Mouse (Mus musculus) fat pad, adult 2 months (tissue): Measurements from ENCODE around the gene Oard1.

Experiments
- DNase-seq: peaks from one replicate; pipeline ENCODE4 v3.0.0-alpha.2; 2011; ENCODE audit warnings: low read depth, low spot score; ENCODE audit errors: extremely low read depth

The Oard1 gene

GRCm38 (mm10) chr17:48407910-48408525 lies 1.8 kb upstream of the Oard1 start:
- DNase-seq: no peak

- no peak for DNase-seq
Observed at GRCm38 (mm10) chr17:48408526-48409291, 1.1 kb upstream of the Oard1 start.

- DNase-seq: no peak
Observed at GRCm38 (mm10) chr17:48410299-48410785, 528 bp downstream of the Oard1 start.

GRCm38 (mm10) chr17:48411241-48411640 lies 1.4 kb downstream of the Oard1 start:
- DNase-seq: no peak

DNA sequence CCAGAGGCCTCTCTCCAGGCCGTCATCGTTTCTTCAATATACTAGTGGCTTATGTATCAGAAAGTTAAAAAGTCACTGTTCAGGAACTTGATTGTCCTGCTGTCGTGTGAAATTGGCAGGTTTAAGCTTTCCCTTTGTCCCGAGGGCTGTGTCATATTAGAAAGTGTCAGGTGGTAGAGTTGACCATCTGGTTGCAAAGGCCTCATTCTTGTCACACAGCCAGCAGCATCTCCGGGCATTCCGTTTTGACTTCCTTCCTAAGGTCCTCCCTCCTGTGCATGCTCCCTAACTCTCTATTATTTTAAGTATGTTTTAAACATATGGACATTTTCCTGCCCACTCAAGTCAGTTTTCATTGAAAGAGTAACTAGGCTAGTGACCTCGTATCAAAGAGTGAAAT lies 6.2 kb downstream of the Oard1 start:
- no peak for DNase-seq

DNA sequence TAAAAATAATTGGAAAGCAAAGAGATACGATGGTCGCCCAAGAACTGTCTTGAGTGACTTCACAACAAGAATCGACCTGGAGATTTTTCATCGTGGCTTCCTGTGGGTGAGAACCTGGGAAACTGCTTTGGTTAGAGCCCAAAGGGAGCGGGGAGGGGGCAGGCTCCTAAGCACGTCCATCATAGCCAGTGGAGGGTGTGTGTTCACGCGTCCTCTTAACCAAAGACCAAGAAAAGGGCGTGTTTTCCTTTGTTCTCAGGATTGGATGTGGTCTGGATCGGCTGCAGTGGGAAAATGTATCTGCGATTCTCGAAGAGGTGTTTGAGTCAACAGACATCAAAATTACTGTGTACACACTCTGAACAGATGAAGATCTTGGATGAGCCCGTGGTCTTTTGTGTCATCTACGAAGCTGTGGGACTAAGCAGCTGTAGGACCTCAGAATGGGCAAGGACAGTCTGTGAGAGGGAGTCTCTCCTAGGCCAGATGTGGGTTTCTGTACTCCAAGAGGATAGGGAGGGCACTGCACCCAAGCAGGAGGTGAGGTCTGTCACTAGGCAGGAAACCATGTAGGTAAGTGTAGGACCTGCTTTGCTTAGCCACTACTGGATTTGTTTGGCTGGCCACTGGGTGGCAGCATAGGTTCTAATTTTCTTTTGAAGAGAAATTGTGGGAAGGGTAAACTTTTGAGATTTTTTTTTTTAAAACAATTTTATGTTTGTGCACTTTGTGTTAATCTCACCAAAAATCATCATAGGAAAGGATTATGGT lies 6.8 kb downstream of the Oard1 start:
- DNase-seq: no peak

DNA sequence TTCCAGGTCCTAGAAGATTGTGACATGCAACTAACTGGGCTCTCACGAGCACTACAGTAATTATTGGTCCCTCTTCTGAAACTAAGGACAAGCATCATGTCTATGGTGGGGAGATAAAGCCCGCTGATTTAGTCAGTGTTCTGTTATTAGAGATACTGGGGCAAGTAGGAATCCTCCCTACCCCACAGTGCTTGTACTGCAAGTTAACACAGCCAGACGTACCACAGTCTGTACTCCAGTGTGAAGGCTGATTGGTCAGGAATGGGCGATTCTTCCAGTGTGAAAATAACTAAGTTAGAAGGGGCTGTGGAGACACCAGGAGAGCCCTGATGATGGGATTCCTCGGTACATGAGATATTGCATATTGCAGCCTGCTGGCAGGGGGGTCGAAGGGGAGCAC lies 7.7 kb downstream of the Oard1 start:
- no peak for DNase-seq

GRCm38 (mm10) chr17:48418174-48418573 lies 8.4 kb downstream of the Oard1 start:
- no peak for DNase-seq

- DNase-seq: no peak
Observed at GRCm38 (mm10) chr17:48418781-48419180, 9.0 kb downstream of the Oard1 start.

- no peak for DNase-seq
Observed at GRCm38 (mm10) chr17:48419571-48419970, 9.8 kb downstream of the Oard1 start.

DNA sequence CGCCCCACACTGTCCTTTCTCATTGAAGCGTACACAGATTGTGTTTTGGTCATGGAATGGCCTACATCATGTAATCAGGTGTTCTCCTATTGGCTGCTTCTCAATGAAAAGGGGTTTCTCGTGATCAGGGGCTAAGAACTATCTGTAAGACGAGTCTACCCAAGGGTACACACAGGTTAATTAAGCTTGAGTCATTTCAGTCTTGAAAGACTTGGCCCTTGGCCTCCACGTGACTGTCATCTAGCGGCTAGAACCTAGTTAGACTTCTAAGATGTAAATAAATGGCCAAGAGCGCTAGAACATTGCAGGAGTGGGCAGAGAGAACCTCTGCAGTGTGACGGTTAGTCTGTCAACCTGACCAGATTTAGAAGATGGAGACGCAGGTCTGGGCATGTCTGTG lies 14.4 kb downstream of the Oard1 start:
- DNase-seq: no peak

DNA sequence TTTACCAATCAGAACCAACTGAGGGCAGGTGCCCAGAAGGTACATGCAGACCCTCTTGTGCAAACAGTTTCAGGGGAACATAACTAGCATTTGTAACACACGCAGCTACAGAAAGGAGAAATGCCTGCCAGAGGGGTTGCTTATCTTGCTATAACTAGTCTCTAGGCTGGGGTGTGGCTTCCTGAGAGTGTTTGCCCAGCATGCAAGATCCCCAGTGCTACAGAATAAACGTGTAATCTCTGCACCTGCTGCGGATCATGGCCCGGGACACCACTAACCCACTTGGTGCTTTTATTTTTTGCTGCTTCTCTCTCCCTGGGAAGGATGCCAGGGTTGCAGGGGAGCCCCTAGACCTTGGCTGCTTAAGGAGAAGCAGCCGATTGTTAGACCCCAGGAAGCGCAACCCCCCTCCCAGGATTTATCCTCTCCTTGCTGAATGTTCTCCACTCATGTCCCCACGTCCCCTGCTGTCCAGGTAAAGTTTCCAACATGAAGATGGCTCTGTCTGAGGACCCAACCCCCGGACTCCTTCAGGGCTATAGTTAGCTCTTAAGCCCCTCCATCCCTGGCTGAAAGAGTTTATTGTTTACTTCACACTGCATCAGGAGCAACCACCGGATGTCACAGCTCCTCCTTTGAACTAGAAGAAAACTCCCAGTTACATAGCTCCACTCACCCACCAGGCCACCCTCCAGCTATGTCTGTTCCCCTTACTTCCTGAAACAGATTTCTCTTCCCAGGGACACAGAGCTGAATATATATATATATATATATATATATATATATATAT lies 16.2 kb downstream of the Oard1 start:
- DNase-seq: no peak

- DNase-seq: no peak
Observed at GRCm38 (mm10) chr17:48426991-48427750, 17.4 kb downstream of the Oard1 start.

- DNase-seq: no peak
Observed at GRCm38 (mm10) chr17:48427852-48428530, 18.2 kb downstream of the Oard1 start.

GRCm38 (mm10) chr17:48430394-48430793 lies 20.6 kb downstream of the Oard1 start:
- DNase-seq: no peak

GRCm38 (mm10) chr17:48431054-48431453 lies 21.2 kb downstream of the Oard1 start:
- no peak for DNase-seq

- DNase-seq: no peak
Observed at GRCm38 (mm10) chr17:48432158-48432980, 22.6 kb downstream of the Oard1 start, which contains the start of gene Apobec2. Apobec2 (minus strand) TSS chr17:48432930.

- no peak for DNase-seq
Observed at GRCm38 (mm10) chr17:48433006-48433655, 23.3 kb downstream of the Oard1 start.
